Mouse (Mus musculus): ENCODE results near the gene Flywch2.

- TF ChIP-seq CTCF (IDR thresholded peaks at IDR 0.05; ENCODE audit: borderline replicate concordance, extremely low read depth, insufficient read depth, insufficient read length) (no peak), POLR2A (IDR thresholded peaks at IDR 0.05; ENCODE audit: borderline replicate concordance, extremely low read depth, insufficient read depth, insufficient read length, poor library complexity, severe bottlenecking) (no peak)
These were observed 15.4 kb downstream of the Flywch2 start for GRCm38 (mm10) chr17:23770493-23770892.

All from brain, embryonic 14.5 days (tissue).